Mouse (Mus musculus) cerebral cortex, adult 2 months (tissue): ENCODE measurements around the gene Mdfic.

Source experiments
- WGBS: fragments of 180-500 bp; shearing (Covaris S2); methylation state at CpG from one replicate; pipeline ENCODE4 v1.1.7; 2018; 5-methylcytosine and 5-hydroxymethylcytosine counted together

Mdfic gene

DNA sequence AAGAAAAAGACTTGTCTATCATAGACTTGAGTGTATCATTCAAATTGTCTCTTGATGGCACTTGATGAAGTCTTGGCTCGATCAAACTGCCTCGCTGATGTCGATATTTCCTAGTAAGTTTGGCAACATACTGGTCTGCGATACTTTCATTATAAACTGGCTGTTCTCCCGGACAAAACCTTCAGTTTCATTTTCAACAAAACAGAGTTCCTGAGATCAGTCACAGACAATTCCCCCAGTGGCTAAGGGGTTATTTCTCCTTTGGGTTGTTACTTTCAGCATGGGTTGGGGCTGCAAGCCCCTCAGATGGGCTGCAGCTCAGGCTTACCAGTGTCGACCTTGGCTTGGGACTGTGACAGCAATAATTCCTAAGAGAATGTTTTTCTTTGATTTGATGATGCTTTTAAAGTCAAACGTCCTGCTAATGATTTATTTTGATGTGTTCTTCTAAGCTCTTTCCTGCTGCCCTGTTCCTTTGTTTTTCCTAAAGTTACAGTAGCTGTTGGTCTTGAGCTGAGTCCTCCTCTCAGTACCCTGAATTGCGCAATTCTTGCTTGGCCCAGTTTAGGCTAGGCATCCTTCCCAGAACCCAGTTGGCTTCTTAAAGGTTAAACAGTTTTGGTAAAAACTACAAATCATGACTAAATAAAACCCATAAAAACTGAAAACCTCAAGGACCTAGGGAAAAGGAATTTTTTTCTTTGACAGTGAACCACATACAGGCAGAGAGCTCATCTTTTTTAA is 73.3 kb downstream of the Mdfic start:
- 52% methylated on average over 8 of the region's 8 CpGs for WGBS

DNA sequence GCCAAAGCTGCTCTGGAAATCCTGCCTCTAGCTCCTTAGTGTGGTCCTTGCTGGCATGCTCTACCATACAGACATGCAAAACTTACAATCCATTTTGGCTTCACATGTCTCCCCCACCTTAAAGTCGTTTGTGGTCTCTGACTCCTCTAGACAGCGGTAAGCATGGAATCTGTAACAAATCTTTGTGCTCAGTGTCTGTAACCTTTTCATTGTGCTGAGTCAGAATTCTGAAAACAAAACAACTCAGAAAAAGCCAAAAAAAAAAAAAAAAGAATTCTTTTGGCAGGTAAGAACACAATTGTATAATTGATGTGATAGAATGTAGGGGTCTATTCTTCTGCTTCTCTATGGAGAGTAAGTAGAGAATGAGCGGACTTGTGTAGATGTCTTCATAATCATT is 74.3 kb downstream of the Mdfic start:
- WGBS = 92% methylated on average over 3 of the region's 3 CpGs

DNA sequence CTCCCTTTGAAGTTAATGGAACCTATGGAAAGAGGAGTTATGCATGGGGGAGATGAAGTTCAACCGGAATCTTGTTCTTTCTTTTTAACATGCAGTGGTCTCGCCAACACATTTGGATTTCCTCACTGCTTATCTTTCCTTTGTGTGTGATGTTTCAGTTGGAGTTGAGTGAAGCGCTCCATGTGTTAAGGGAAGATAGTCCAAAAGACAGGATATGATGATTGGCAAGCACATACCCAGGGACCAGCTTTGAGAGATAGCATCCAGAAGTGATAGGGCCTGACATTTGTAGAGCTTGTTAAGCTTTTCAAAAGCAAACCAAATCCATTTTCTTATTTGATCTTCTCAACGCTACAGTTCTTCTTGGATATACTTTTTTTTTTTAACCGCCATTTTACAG is 86.9 kb downstream of the Mdfic start:
- 95% methylated on average over 5 of the region's 5 CpGs for WGBS

DNA sequence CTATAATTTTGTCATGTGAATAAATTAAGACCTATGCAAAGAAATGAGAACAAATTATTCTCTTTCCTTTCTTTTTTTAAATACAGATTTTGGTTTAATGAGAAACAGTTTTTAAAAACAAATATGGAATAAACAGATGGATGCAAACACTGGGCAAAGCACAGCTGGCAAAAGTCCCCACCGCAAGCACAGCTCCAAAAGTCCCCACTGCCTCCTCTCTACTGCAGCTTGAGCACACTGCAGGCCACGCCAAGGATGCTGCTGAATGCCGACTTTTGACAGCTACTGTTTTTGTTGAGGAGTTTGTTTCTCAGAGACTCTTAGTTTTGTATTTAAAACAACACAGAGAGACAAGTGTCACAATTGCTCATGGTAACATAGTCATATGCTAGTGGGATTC is 104.8 kb downstream of the Mdfic start:
- 70% methylated on average over 3 of the region's 3 CpGs for WGBS

DNA sequence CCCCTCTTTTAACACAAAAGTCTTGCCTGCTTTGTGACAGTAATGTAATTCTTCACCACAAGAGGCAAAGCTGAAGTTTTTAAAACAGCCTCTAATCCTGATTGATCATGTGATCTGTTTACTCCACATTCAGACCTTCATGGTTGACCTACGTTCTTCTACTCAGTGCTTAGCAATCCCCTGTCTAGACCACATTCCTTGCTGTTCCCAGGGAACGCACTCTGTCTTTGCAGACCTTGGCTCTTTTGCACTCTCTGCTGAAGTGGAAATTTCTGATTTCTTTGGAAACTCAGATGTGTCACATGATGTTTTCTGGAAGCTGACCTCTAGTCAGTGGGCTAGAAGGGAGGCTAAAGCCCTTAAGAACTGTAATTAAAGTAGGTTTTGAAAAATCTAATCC is 109.4 kb downstream of the Mdfic start:
- WGBS = 74% methylated on average over 2 of the region's 2 CpGs

DNA sequence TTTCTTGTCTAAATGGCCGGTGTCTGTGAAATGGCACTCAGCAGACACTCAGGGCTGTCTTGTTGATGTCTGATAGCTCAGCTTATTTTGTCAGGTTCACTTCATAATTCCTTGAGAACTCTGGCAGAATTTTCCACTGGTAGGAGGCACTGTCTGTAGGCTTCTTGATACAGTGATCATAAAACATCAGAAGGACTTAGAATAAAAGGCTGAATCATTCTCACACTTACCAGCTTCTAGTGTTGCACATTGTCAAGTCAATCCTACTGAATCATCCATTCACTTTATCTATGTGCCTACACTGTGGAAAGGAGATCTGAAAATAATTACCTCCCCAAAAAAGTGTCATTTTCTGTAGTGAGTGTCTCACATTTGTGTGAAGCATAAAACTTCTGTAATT is 110.2 kb downstream of the Mdfic start:
- WGBS = 70% methylated on average over 1 of the region's 1 CpGs

DNA sequence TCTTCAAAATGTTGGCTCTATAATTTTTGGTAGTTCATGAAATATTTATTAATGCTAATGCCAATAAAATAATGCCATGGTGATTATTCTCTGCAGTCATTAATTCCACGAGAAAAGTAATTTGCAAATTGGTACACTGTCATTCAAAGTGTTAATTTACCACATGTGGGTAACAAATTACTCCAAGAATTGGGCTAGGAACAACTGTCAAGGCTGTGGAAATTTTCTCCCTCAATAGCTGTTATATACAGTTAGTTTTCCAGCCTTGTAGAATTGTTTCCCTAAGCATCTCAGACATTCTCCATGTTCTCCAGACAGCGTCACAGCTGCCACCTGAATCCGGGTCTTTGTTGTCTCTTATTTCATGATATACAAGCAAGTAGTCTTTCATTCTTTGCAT is 117.2 kb downstream of the Mdfic start:
- 65% methylated on average over 3 of the region's 3 CpGs for WGBS

DNA sequence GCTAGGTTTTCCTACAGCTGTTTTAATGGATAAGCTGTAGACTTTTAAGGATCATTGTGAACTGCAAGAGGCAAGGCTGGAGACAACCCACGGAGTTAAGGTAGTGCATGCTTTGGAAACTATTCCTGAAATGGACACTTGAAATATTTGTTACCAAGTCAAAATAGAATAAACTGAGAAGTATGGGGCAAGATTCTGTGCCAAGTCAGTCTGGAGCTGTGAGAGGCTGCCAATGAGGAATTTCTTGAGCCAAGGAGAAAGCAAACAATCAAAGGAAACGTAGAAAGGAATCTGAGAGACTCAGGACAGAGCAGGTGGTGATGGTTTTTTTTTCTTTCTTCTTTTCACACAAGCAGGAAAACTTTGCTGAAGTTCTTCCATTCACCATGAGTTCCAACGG is 119.4 kb downstream of the Mdfic start:
- 45% methylated on average over 3 of the region's 3 CpGs for WGBS

DNA sequence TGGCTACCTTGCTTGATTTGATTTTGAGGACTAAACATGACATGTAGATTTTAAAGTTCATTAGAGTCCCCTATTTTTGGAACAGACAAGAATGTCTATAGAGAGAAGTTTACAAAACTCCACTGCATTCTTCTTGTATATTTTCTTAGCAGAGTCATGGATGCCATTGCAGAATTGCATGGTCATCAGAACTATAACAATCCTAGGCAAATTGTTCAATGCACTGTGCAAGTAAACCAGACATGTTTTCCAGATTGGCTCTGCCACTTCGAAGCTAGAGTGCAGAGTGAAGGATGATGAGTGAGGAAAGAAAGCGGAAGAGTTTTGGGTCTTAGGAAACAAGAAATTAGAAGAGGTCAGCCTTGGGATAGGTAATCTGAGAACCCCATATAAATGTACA is 120.0 kb downstream of the Mdfic start:
- 87% methylated on average over 2 of the region's 2 CpGs for WGBS

DNA sequence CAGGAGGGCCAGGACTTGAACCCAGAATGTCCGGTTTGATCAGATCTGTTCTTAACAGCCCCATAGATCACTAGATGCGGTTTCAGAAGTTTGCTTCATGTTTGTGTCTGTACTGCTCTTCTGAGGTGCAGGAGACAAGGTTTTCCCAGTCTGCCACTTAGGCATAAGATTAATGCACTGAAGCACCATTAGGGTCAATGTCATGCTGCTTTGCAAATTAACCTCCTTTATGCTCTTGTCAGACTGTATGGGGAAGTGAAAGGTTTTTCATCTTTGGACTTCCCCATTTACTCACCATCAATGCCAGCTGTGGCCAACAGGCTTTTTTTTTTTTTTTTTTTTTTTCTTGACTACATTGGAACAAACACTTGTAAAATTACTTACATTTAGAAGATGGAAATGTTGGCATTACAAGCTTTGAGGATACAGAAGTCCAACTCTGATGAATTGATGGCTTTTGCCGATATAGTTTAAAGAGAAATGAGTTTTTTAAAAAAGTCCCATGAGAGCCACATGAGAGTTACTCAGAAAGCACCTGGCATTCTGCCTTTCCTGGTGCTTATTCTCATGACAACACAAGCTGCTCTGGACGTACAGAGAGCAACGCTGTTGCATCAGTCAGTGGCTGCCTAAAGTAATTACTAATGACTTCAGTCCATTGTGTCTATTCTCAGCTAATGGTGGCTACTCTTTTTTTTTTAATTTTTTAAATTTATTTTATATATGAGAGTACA is 121.2 kb downstream of the Mdfic start:
- WGBS = 74% methylated on average over 5 of the region's 5 CpGs

DNA sequence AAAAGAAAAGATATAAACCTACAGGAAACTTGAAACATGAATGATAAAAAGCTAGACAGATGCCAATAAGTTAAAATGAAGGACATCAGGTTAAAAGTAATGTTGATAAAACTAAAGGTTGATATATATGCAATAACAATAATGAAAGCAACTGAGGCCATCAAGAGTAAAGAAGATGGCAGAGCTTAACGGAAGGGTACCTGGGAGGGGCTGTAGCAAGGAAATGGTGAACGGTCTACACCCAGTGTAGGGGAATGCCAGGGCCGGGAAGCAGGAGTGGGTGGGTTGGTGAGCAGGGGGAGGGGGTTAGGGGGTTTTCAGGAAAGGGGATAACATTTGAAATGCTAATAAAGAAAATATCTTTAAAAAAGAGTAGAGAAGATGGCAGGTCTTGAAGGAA is 122.8 kb downstream of the Mdfic start:
- 95% methylated on average over 3 of the region's 3 CpGs for WGBS

DNA sequence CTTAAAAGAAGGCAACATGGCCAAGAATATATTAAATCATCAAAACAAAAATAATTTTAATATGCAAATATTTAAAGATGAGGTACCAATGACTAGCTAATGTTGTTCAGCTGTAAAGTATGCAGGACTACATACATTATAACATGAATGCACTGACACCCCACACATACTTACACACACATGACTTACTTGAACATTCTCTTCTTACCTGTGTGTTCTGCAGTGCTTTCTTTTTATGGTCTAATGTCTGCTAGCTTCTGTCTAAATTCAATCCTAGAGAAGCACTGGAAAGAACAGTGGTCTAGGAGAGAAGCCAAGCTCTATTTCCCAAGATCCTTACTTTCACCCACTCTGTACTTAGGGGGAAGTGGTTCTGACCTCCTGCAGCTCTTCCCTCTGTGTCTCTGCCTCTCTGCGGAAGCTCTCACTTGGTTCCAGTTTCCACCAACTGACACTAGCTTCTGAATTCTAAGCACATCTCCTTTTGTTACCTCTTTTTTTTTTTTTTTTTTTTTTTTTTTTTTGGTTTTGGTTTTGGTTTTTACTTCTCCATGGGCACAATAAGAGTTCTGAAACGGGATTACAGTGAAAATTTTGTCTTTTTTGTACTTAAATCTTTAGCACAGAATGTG is 125.4 kb downstream of the Mdfic start:
- 63% methylated on average over 2 of the region's 2 CpGs for WGBS
